Mouse (Mus musculus): ENCODE results near the gene Cd2. TPM values are rescaled to one million over a fixed set of nuclear protein-coding genes. Genes with fewer than 3 reads are reported as not detected.

Cd2 gene
- total and polyA plus RNA-seq, 3 experiments: not detected

GRCm38 (mm10) chr3:101228066-101228465 lies 59.7 kb downstream of the Cd2 start:
- no peaks in the 10 kb centered on the region for H3K79me2 ChIP-seq (ENCODE audit: control insufficient read depth, insufficient read depth, low read length, poor library complexity)
- TF ChIP-seq GABPA (IDR thresholded peaks at IDR 0.05; ENCODE audit: low read depth, low read length) (no peak), CTCF (IDR thresholded peaks at IDR 0.05 in 2 of 3, conservative IDR thresholded peaks at IDR 0.05 in 1 of 3; ENCODE audit: control insufficient read depth in 1 of 3, insufficient read depth in 1 of 3, low read depth in 2 of 3, low read length in 3 of 3, poor library complexity in 1 of 3, severe bottlenecking in 1 of 3) (no peak)
- DNase-seq (ENCODE audit: low read depth, low spot score): no peak
- no peak overlapping the region for H3K9ac ChIP-seq (ENCODE audit: control insufficient read depth, low read depth, low read length, poor library complexity, severe bottlenecking)
- H3K9me3 ChIP-seq (replicated peaks; ENCODE audit: insufficient read depth, low read length): no peaks in the 10 kb centered on the region
- no peak overlapping the region for H3K4me3 ChIP-seq (ENCODE audit: control insufficient read depth in 1 of 2, insufficient read depth in 1 of 2, low read depth in 2 of 2, low read length in 2 of 2)
- H3K27ac ChIP-seq (ENCODE audit: control insufficient read depth, low read depth, low read length): no peak overlapping the region
- no peaks in the 10 kb centered on the region for H3K27me3 ChIP-seq (ENCODE audit: control insufficient read depth in 1 of 2, insufficient read depth in 2 of 2, low read length in 2 of 2)
- H3K36me3 ChIP-seq (ENCODE audit: control insufficient read depth in 1 of 2, insufficient read depth in 2 of 2, low read length in 2 of 2): no peaks in the 10 kb centered on the region
- no peaks in the 10 kb centered on the region for H3K4me1 ChIP-seq (ENCODE audit: control insufficient read depth in 1 of 2, insufficient read depth in 2 of 2, low read length in 2 of 2)

Other genes starting within 250 kb of the Cd2 start
- not detected in 2 replicates for gene Ptgfrn, start 177.7 kb downstream of the Cd2 start, total RNA-seq (2012; rRNA removed)
- not detected for gene Ptgfrn, start 177.7 kb downstream of the Cd2 start, polyA plus RNA-seq (2012; ENCODE audit: insufficient read depth in 1 of 2, insufficient read length in 2 of 2, low read depth in 1 of 2, low replicate concordance in 2 of 2, missing spikeins in 1 of 2)
- gene Igsf3, start 89.1 kb upstream of the Cd2 start, total RNA-seq (2012; rRNA removed): not detected in 2 replicates
- gene Igsf3, start 89.1 kb upstream of the Cd2 start, polyA plus RNA-seq (2012; ENCODE audit: insufficient read depth in 1 of 2, insufficient read length in 2 of 2, low read depth in 1 of 2, low replicate concordance in 2 of 2, missing spikeins in 1 of 2): not detected

Measured in MEL (cell line).